Mouse (Mus musculus) mouse embryonic stem cell (cell line): ENCODE data around the gene Dlx1.

Experiments used
- in situ Hi-C, 2 experiments: fragments of 300-500 bp; cut with MboI; formaldehyde crosslinking; loops; 1 replicate in 1 of 2; 3 replicates in 1 of 2; pipeline ENCODE4 v1.14.3; 2019 to 2020; ENCODE audit warnings: low sequenced_read_pairs in 2 of 2, low pct_unique_long_range_greater_than_20kb in 1 of 2, mixed read lengths in 1 of 2; ENCODE audit not compliant: unreplicated experiment in 1 of 2

The Dlx1 gene

GRCm38 (mm10) chr2:71542816-71543301 lies 14.9 kb downstream of the Dlx1 start:
- in situ Hi-C loops = loop anchor here in 1 of 2 experiments (10.0 to 25.0 kb wide), 3 partner anchors 88 to 1956 kb away; partner anchors contain the start of genes Lrp2 and Metap1d

GRCm38 (mm10) chr2:71543531-71543930 lies 15.6 kb downstream of the Dlx1 start:
- in situ Hi-C loops = loop anchor here in 1 of 2 experiments (10.0 to 25.0 kb wide), 3 partner anchors 89 to 1956 kb away; partner anchors contain the start of genes Lrp2 and Metap1d

GRCm38 (mm10) chr2:71543948-71544347 lies 16.0 kb downstream of the Dlx1 start:
- in situ Hi-C loops = loop anchor here in 1 of 2 experiments (10.0 to 25.0 kb wide), 3 partner anchors 89 to 1957 kb away; partner anchors contain the start of genes Lrp2 and Metap1d

- in situ Hi-C loops = loop anchor here (5.0 to 25.0 kb wide), 4 partner anchors 90 to 1957 kb away; partner anchors contain the start of genes Metap1d (in 2 of the 2) and Lrp2 (in 1 of the 2)
These were observed 16.7 kb downstream of the Dlx1 start for GRCm38 (mm10) chr2:71544391-71545285.

- in situ Hi-C loops = loop anchor here (5.0 to 25.0 kb wide), 4 partner anchors 91 to 1958 kb away; partner anchors contain the start of genes Metap1d (in 2 of the 2) and Lrp2 (in 1 of the 2)
These were observed 17.5 kb downstream of the Dlx1 start for GRCm38 (mm10) chr2:71545401-71545881.

- in situ Hi-C loops = loop anchor here (5.0 to 25.0 kb wide), 4 partner anchors 91 to 1959 kb away; partner anchors contain the start of genes Metap1d (in 2 of the 2) and Lrp2 (in 1 of the 2)
These were observed 18.1 kb downstream of the Dlx1 start for GRCm38 (mm10) chr2:71545882-71546639.

GRCm38 (mm10) chr2:71546640-71547071 lies 18.7 kb downstream of the Dlx1 start, which contains the start of gene Dlx2:
Gene Dlx2, minus strand, starts transcription at chr2:71546754.
- in situ Hi-C loops = loop anchor here (5.0 to 25.0 kb wide), 4 partner anchors 92 to 1959 kb away; partner anchors contain the start of genes Metap1d (in 2 of the 2) and Lrp2 (in 1 of the 2)

GRCm38 (mm10) chr2:71547829-71548228 lies 19.9 kb downstream of the Dlx1 start:
- in situ Hi-C loops = loop anchor here (5.0 to 25.0 kb wide), 4 partner anchors 93 to 1961 kb away; partner anchors contain the start of genes Metap1d (in 2 of the 2) and Lrp2 (in 1 of the 2)

- in situ Hi-C loops = no loop called here
These were observed 22.4 kb downstream of the Dlx1 start for GRCm38 (mm10) chr2:71550330-71550729.

- in situ Hi-C loops = no loop called here
These were observed 23.8 kb downstream of the Dlx1 start for GRCm38 (mm10) chr2:71551704-71552103.

- in situ Hi-C loops = no loop called here
These were observed 28.2 kb downstream of the Dlx1 start for GRCm38 (mm10) chr2:71556071-71556470.

GRCm38 (mm10) chr2:71566466-71566865 lies 38.6 kb downstream of the Dlx1 start:
- in situ Hi-C loops = no loop called here

- in situ Hi-C loops = no loop called here
These were observed 45.8 kb downstream of the Dlx1 start for GRCm38 (mm10) chr2:71573736-71574135.

- in situ Hi-C loops = loop anchor here (25.0 kb wide), 2 partner anchors 385 to 460 kb away; no protein-coding TSS in a partner anchor
These were observed 49.1 kb downstream of the Dlx1 start for GRCm38 (mm10) chr2:71577059-71577458.

- in situ Hi-C loops = loop anchor here (25.0 kb wide), 2 partner anchors 381 to 456 kb away; no protein-coding TSS in a partner anchor
These were observed 52.9 kb downstream of the Dlx1 start for GRCm38 (mm10) chr2:71580632-71581466.

- in situ Hi-C loops = loop anchor here (25.0 kb wide), 2 partner anchors 381 to 456 kb away; no protein-coding TSS in a partner anchor
These were observed 53.6 kb downstream of the Dlx1 start for GRCm38 (mm10) chr2:71581488-71581887.
